In genomic region chr16:29438045-29438444, GRCm38 (mm10) we compare ENCODE assay signal across 30 mouse cellular contexts. TPM values are rescaled to one million over a fixed set of nuclear protein-coding genes. Genes with fewer than 3 reads are reported as not detected.
DNase-seq lines count a peak whose midpoint lies in the region; ATAC-seq and TF ChIP-seq lines count a peak whose summit lies in the region.
"Had no signal": no experiment of that assay in that cellular context is flagged by ENCODE, and none has a peak within 500 bp of the region (broad histone marks: within the 10 kb centered on the region; RNA-seq: fewer than 3 reads in every experiment).

No protein-coding gene starts in this region.

- no peak for DNase-seq in embryonic facial prominence, embryonic 10.5 days (ENCODE audit: low spot score)
- no peak for DNase-seq in midbrain, embryonic 14.5 days
- DNase-seq in midbrain, postnatal 0 days (ENCODE audit: low spot score), result peak; percentile 6
- DNase-seq: adrenal gland, adult 8-10 months; adrenal gland, postnatal 25 days; cerebellum, adult 11-12 months; cerebellum, adult 8-10 months; cerebellum, postnatal 10 days; cerebellum, postnatal 36 days; embryo, embryonic 11 days; forebrain, postnatal 0 days; gastrocnemius, adult 2 months; gastrocnemius, postnatal 14 days; heart, adult 18-20 months; heart, postnatal 10 days; heart, postnatal 36 days had no signal

- no peaks in the 10 kb centered on the region for H3K9me3 ChIP-seq in embryonic facial prominence, embryonic 12.5 days
- no peaks in the 10 kb centered on the region for H3K9me3 ChIP-seq in embryonic facial prominence, embryonic 10.5 days
- H3K9me3 ChIP-seq in hindbrain, embryonic 12.5 days (replicated peaks), result no peaks in the 10 kb centered on the region
- H3K9me3 ChIP-seq in hindbrain, embryonic 16.5 days (ENCODE audit: control insufficient read depth, low read length), result no peaks in the 10 kb centered on the region
- no peaks in the 10 kb centered on the region for H3K9me3 ChIP-seq in midbrain, embryonic 14.5 days (ENCODE audit: control insufficient read depth, low read length)
- H3K9me3 ChIP-seq in midbrain, embryonic 13.5 days, result no peaks in the 10 kb centered on the region
- H3K9me3 ChIP-seq in midbrain, postnatal 0 days (ENCODE audit: low read length), result no peaks in the 10 kb centered on the region
- H3K9me3 ChIP-seq: embryonic facial prominence, embryonic 15.5 days; heart, embryonic 15.5 days; hindbrain, embryonic 10.5 days; hindbrain, embryonic 15.5 days had no signal

- H3K27me3 ChIP-seq in embryonic facial prominence, embryonic 12.5 days, result no peaks in the 10 kb centered on the region
- no peaks in the 10 kb centered on the region for H3K27me3 ChIP-seq in embryonic facial prominence, embryonic 10.5 days (replicated peaks; ENCODE audit: low read depth, poor library complexity, severe bottlenecking)
- H3K27me3 ChIP-seq in hindbrain, embryonic 12.5 days, result no peaks in the 10 kb centered on the region
- no peaks in the 10 kb centered on the region for H3K27me3 ChIP-seq in hindbrain, embryonic 16.5 days (replicated peaks; ENCODE audit: control insufficient read depth, insufficient read depth, low read length)
- no peaks in the 10 kb centered on the region for H3K27me3 ChIP-seq in midbrain, embryonic 14.5 days (ENCODE audit: control insufficient read depth, insufficient read depth, low read length)
- no peaks in the 10 kb centered on the region for H3K27me3 ChIP-seq in midbrain, embryonic 13.5 days
- H3K27me3 ChIP-seq in midbrain, postnatal 0 days (ENCODE audit: insufficient read depth, low read length), result no peaks in the 10 kb centered on the region
- H3K27me3 ChIP-seq: embryonic facial prominence, embryonic 15.5 days; heart, embryonic 15.5 days; hindbrain, embryonic 15.5 days had no signal

- peak; percentile 10; the same call in 1 of the 2 replicates for ATAC-seq in embryonic facial prominence, embryonic 12.5 days (ENCODE audit: insufficient number of reproducible peaks, insufficient read depth, low FRiP score, low TSS enrichment)
- ATAC-seq in hindbrain, embryonic 12.5 days (ENCODE audit: low FRiP score), result no peak
- ATAC-seq in hindbrain, embryonic 16.5 days, result no peak
- 0 out of 2 replicates have a peak, but pooled peaks have one; percentile 25 for ATAC-seq in midbrain, embryonic 14.5 days (ENCODE audit: low FRiP score, low TSS enrichment)
- ATAC-seq in midbrain, embryonic 13.5 days, result no peak
- peak; percentile 60; the same call in 1 of the 2 replicates for ATAC-seq in midbrain, postnatal 0 days (ENCODE audit: low FRiP score)
- ATAC-seq: activated CD4-positive, CD25-positive, alpha-beta regulatory T cell, adult 4 months; forebrain, embryonic 14.5 days; forebrain, postnatal 0 days; inflammation-experienced regulatory T-cells, adult 6 months had no signal

- no peak overlapping the region for H3K9ac ChIP-seq in embryonic facial prominence, embryonic 12.5 days
- H3K9ac ChIP-seq in hindbrain, embryonic 12.5 days, result 0 out of 2 replicates have a peak overlapping the region, but pooled peaks have one; percentile 23
- no peak overlapping the region for H3K9ac ChIP-seq in hindbrain, embryonic 16.5 days (ENCODE audit: low read depth, low read length)
- H3K9ac ChIP-seq in midbrain, embryonic 14.5 days (replicated peaks; ENCODE audit: low read length), result no peak overlapping the region
- H3K9ac ChIP-seq in midbrain, embryonic 13.5 days (replicated peaks), result no peak overlapping the region
- H3K9ac ChIP-seq in midbrain, postnatal 0 days (replicated peaks; ENCODE audit: low read length, poor library complexity, severe bottlenecking), result no peak overlapping the region
- H3K9ac ChIP-seq: embryonic facial prominence, embryonic 15.5 days; forebrain, postnatal 0 days; heart, embryonic 15.5 days; hindbrain, embryonic 15.5 days had no signal

- no peaks in the 10 kb centered on the region for H3K36me3 ChIP-seq in embryonic facial prominence, embryonic 12.5 days
- H3K36me3 ChIP-seq in embryonic facial prominence, embryonic 10.5 days (replicated peaks), result no peaks in the 10 kb centered on the region
- no peaks in the 10 kb centered on the region for H3K36me3 ChIP-seq in hindbrain, embryonic 12.5 days
- H3K36me3 ChIP-seq in hindbrain, embryonic 16.5 days (ENCODE audit: control insufficient read depth, insufficient read depth, low read length), result no peaks in the 10 kb centered on the region
- no peaks in the 10 kb centered on the region for H3K36me3 ChIP-seq in midbrain, embryonic 14.5 days (ENCODE audit: control insufficient read depth, insufficient read depth, low read length)
- H3K36me3 ChIP-seq in midbrain, embryonic 13.5 days, result no peaks in the 10 kb centered on the region
- no peaks in the 10 kb centered on the region for H3K36me3 ChIP-seq in midbrain, postnatal 0 days (ENCODE audit: insufficient read depth, low read length)
- H3K36me3 ChIP-seq: embryonic facial prominence, embryonic 15.5 days; heart, embryonic 15.5 days; hindbrain, embryonic 10.5 days; hindbrain, embryonic 15.5 days had no signal

- no peak overlapping the region for H3K27ac ChIP-seq in embryonic facial prominence, embryonic 12.5 days
- H3K27ac ChIP-seq in embryonic facial prominence, embryonic 10.5 days (replicated peaks), result no peak overlapping the region
- H3K27ac ChIP-seq in hindbrain, embryonic 12.5 days, result no peak overlapping the region
- H3K27ac ChIP-seq in hindbrain, embryonic 16.5 days (ENCODE audit: low read depth, low read length), result no peak overlapping the region
- H3K27ac ChIP-seq in midbrain, embryonic 14.5 days (replicated peaks; ENCODE audit: low read depth, low read length), result no peak overlapping the region
- H3K27ac ChIP-seq in midbrain, embryonic 13.5 days, result no peak overlapping the region
- no peak overlapping the region for H3K27ac ChIP-seq in midbrain, postnatal 0 days (ENCODE audit: low read depth, low read length)
- H3K27ac ChIP-seq: embryonic facial prominence, embryonic 15.5 days; gastrocnemius, adult 2 months; heart, embryonic 15.5 days; hindbrain, embryonic 10.5 days; hindbrain, embryonic 15.5 days had no signal

- no peak overlapping the region for H3K4me3 ChIP-seq in embryonic facial prominence, embryonic 12.5 days
- no peak overlapping the region for H3K4me3 ChIP-seq in embryonic facial prominence, embryonic 10.5 days
- no peak overlapping the region for H3K4me3 ChIP-seq in hindbrain, embryonic 12.5 days
- no peak overlapping the region for H3K4me3 ChIP-seq in hindbrain, embryonic 16.5 days (ENCODE audit: low read length)
- H3K4me3 ChIP-seq in midbrain, embryonic 14.5 days (replicated peaks; ENCODE audit: low read depth, low read length), result no peak overlapping the region
- no peak overlapping the region for H3K4me3 ChIP-seq in midbrain, embryonic 13.5 days (replicated peaks)
- no peak overlapping the region for H3K4me3 ChIP-seq in midbrain, postnatal 0 days (ENCODE audit: low read depth, low read length)
- H3K4me3 ChIP-seq: embryonic facial prominence, embryonic 15.5 days; gastrocnemius, adult 2 months; heart, embryonic 15.5 days; hindbrain, embryonic 10.5 days; hindbrain, embryonic 15.5 days had no signal

- no peaks in the 10 kb centered on the region for H3K4me1 ChIP-seq in embryonic facial prominence, embryonic 12.5 days
- H3K4me1 ChIP-seq in embryonic facial prominence, embryonic 10.5 days, result no peaks in the 10 kb centered on the region
- peaks cover 3% of the 10 kb centered on the region; the same call in 1 of the 2 replicates for H3K4me1 ChIP-seq in hindbrain, embryonic 12.5 days
- H3K4me1 ChIP-seq in hindbrain, embryonic 16.5 days (ENCODE audit: control insufficient read depth, insufficient read depth, low read depth, low read length), result no peaks in the 10 kb centered on the region
- H3K4me1 ChIP-seq in midbrain, embryonic 14.5 days (ENCODE audit: control insufficient read depth, insufficient read depth, low read length), result 0 out of 2 replicates have a peak, but pooled peaks cover 4% of the 10 kb centered on the region
- H3K4me1 ChIP-seq in midbrain, embryonic 13.5 days (replicated peaks), result peaks cover 5% of the 10 kb centered on the region
- H3K4me1 ChIP-seq in midbrain, postnatal 0 days (ENCODE audit: insufficient read depth, low read length), result peaks cover 6% of the 10 kb centered on the region; the same call in 1 of the 2 replicates
- H3K4me1 ChIP-seq: embryonic facial prominence, embryonic 15.5 days; heart, embryonic 15.5 days; hindbrain, embryonic 10.5 days had no signal

- WGBS in embryonic facial prominence, embryonic 12.5 days, result 77% methylated on average over 5 of the region's 5 CpGs
- WGBS in embryonic facial prominence, embryonic 10.5 days, result 83% methylated on average over 5 of the region's 5 CpGs
- WGBS in hindbrain, embryonic 12.5 days, result 87% methylated on average over 5 of the region's 5 CpGs
- WGBS in hindbrain, embryonic 16.5 days, result 78% methylated on average over 5 of the region's 5 CpGs
- WGBS in midbrain, embryonic 14.5 days, result 80% methylated on average over 5 of the region's 5 CpGs
- 76% methylated on average over 5 of the region's 5 CpGs for WGBS in midbrain, embryonic 13.5 days
- 69% methylated on average over 5 of the region's 5 CpGs for WGBS in midbrain, postnatal 0 days

- no peak overlapping the region for H3K4me2 ChIP-seq in embryonic facial prominence, embryonic 12.5 days (replicated peaks)
- no peak overlapping the region for H3K4me2 ChIP-seq in hindbrain, embryonic 12.5 days (replicated peaks)
- no peak overlapping the region for H3K4me2 ChIP-seq in hindbrain, embryonic 16.5 days (ENCODE audit: low read length)
- H3K4me2 ChIP-seq in midbrain, embryonic 14.5 days (ENCODE audit: low read length), result no peak overlapping the region
- H3K4me2 ChIP-seq in midbrain, embryonic 13.5 days (replicated peaks), result no peak overlapping the region
- H3K4me2 ChIP-seq in midbrain, postnatal 0 days (ENCODE audit: low read depth, low read length, poor library complexity, severe bottlenecking), result no peak overlapping the region
- H3K4me2 ChIP-seq: embryonic facial prominence, embryonic 15.5 days; heart, embryonic 11.5 days; heart, embryonic 15.5 days; hindbrain, embryonic 15.5 days had no signal

- no peak for TF ChIP-seq CTCF in midbrain, postnatal 0 days (IDR thresholded peaks at IDR 0.05)

RNA-seq across cellular contexts. Expression of gene Atp13a5, which starts 59.5 kb away (rescaled TPM):
- 0.04 and 0.05 TPM in 2 replicates for polyA plus RNA-seq in embryonic facial prominence, embryonic 12.5 days (2016; fragmentation: Nextera tagmentation; extraction: Ambion mirVana)
- polyA plus RNA-seq in embryonic facial prominence, embryonic 10.5 days (2016; fragmentation: Nextera tagmentation; extraction: Ambion mirVana), result 0.04 TPM in 1 of 2 replicates, not detected in the other
- polyA plus RNA-seq in hindbrain, embryonic 12.5 days (2016; fragmentation: Nextera tagmentation; extraction: Ambion mirVana), result 0.16 and 0.22 TPM in 2 replicates
- polyA plus RNA-seq in hindbrain, embryonic 16.5 days (2015; fragmentation: Nextera tagmentation; extraction: Ambion mirVana), result 4.2 and 4.4 TPM in 2 replicates
- 1.4 TPM in 2 replicates for polyA plus RNA-seq in midbrain, embryonic 14.5 days (2014; fragmentation: Nextera tagmentation; extraction: Ambion mirVana)
- 0.35 and 0.64 TPM in 2 replicates for polyA plus RNA-seq in midbrain, embryonic 13.5 days (2015; fragmentation: Nextera tagmentation; extraction: Ambion mirVana)
- 8.2 and 9.2 TPM in 2 replicates for total RNA-seq in midbrain, postnatal 0 days (2014; rRNA removed)
- polyA plus RNA-seq in midbrain, postnatal 0 days (2015; fragmentation: Nextera tagmentation; extraction: Ambion mirVana), result 7.4 and 7.7 TPM in 2 replicates
- total RNA-seq: adrenal gland, adult 8-10 months; adrenal gland, postnatal 25 days; ES-E14; heart, postnatal 10 days; heart, postnatal 36 days had no signal
- polyA plus RNA-seq: forebrain, embryonic 11.5 days; heart, embryonic 11.5 days; heart, embryonic 15.5 days; hindbrain, embryonic 10.5 days had no signal

Comparison
In these comparisons a context has a peak if more than half of its experiments do, and no peak if none do; other contexts are left out.
1. ATAC-seq: peak in embryonic facial prominence, embryonic 12.5 days (single experiment), midbrain, embryonic 14.5 days (single experiment) and midbrain, postnatal 0 days (single experiment); none in hindbrain, embryonic 12.5 days (single experiment), hindbrain, embryonic 16.5 days (single experiment) and midbrain, embryonic 13.5 days (single experiment).